Mouse (Mus musculus) ovary, postnatal 10 days (tissue): ENCODE data around the gene Camk2b.
"Not testable (repeated sequence)": the region's sequence is repeated elsewhere in the genome, so short reads cannot be mapped to it uniquely, and the experiment has no call there.

Source experiments
- DNase-seq: peaks from one replicate; pipeline ENCODE4 v3.0.0; 2022; ENCODE audit warnings: low spot score

Gene Camk2b

GRCm38 (mm10) chr11:6066176-6066575 lies at the start of gene Camk2b:
Camk2b (minus strand) TSS chr11:6066362.
- DNase-seq = no peak

DNA sequence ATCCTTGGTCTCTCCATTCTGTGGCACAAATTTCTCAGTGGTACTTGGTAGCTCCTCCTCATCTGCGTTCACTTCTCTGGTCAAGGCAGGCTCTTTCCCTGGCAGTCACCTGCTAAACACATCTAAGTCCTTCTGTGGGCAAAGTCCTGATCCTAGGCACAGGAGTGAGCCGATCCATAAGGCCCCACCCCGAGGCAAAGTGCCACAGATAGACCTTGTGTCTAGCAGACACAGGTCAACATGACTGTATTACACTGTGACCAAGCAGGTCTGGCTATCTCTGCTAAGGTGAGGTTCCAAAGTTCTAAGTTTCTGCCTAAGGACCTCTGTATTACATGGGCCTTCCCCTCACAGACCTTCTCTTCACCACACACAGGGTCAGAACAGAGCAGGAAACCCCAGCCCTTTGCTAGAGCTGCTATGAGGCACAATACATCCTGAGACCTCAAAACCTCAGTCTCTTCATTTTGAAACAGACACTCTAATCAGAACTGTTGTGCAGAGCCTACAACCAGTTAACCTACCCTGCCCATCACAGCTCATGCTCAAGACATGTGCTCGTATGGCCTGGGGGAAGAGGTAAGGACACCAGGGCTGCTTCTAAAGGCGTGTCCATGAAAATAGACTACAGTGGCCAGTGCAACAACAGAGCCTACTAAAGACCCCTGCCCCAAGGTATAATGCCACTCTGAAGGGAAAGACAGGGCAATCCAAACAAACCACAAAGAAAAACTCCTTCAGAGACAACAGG lies 45.7 kb upstream of the Camk2b start:
- no peak for DNase-seq

GRCm38 (mm10) chr11:6109990-6110389 lies 43.8 kb upstream of the Camk2b start:
- DNase-seq = no peak

- DNase-seq = no peak
Measured at GRCm38 (mm10) chr11:6108296-6108695, 42.1 kb upstream of the Camk2b start.

- no peak for DNase-seq
Measured at GRCm38 (mm10) chr11:6107722-6108121, 41.6 kb upstream of the Camk2b start.

DNA sequence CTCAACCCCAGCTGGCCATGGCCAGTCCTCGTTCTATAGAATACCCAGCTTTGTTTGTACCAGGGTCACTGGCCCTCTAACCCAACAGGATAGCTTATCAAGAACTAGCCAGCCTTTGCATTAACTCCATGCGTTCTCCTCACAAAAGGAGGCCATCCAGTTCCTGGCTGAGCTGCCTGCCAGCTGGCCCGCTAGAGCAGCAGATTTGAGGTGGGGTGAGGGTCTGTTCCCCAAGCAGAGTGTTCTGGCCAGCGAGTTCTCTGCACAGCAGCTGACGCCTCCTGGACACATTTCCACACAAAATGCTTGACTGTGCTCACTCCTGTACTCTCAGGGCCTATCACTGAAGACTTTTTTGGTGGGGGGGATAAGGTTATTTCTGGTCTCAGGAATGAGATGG lies 38.6 kb upstream of the Camk2b start:
- no peak for DNase-seq

DNA sequence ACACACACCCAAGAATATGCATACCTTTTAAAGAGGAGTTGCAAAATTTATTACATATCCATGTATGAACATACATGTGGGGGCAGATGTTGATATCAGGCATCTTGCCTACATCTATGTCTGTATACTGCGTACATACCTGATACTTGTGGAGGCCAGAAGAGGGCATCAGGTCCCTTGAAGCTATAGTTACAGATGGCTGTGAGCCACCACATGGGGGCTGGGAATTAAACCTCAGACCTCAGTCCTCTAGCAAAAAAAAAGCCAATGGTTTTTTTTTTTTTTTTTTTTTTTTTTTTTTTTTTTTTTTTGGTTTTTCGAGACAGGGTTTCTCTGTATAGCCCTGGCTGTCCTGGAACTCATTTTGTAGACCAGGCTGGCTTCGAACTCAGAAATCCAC lies 30.5 kb upstream of the Camk2b start:
- not testable (repeated sequence) for DNase-seq

GRCm38 (mm10) chr11:6086991-6087390 lies 20.8 kb upstream of the Camk2b start:
- no peak for DNase-seq

- DNase-seq = no peak
Measured at GRCm38 (mm10) chr11:6078737-6079136, 12.6 kb upstream of the Camk2b start.

- no peak for DNase-seq
Measured at GRCm38 (mm10) chr11:6075618-6076066, 9.5 kb upstream of the Camk2b start.

DNA sequence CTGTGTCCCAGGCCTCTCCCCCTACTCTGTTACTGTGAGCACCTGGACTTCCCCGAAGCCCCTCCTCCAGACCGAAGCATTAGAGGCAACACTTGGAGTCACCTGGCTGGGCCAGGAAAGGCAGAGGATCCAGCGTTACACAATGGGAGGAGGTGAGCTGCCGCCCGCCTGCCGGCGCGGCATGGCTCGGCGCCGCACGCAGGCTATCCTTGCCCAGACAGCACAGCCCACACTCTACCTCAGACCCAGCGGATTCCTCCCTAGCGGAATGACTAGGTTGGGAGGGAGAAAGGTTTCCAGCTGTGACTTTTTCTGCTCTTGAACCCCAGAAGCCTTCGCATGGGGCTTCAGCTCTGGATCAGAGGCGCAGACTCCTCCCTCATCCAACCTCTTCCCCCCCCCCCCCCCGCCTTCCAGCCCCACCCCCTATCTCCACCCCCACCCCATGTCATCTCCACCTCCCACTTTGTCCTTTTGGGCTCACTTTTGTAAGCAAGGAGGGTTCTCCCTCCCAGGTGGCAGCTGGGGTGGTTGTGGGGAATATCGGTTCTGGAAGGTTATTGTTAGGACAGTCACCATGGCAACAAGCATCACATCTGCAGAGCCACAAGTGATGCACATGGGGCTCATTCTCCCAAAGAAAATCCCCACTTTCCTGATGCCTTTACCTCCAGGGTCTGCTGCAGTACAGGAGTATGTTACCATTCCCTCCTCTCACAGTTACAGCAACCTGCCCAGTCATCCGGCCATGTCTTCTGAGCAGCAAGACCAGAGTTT lies 2.2 kb upstream of the Camk2b start:
- DNase-seq = no peak

DNA sequence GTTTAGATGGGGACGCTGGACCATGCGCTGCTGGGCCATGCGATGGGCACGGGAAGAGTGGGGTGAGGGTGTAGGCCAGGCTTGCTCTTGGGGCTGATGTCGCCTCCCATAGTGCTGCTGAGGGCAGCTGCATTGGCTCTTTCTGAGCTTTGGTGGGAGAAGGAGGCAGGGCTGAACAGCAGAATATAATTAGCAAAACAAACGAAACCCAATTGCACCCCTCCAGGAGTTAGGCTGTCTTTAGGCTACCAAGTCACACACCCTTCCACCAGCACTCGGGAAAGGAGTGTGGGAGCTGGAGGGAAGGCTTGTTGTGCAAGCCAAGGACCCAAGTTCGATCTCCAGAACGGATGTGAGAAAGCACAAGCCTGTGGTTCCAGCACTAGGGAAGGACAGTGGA lies 998 bp upstream of the Camk2b start:
- DNase-seq = no peak

DNA sequence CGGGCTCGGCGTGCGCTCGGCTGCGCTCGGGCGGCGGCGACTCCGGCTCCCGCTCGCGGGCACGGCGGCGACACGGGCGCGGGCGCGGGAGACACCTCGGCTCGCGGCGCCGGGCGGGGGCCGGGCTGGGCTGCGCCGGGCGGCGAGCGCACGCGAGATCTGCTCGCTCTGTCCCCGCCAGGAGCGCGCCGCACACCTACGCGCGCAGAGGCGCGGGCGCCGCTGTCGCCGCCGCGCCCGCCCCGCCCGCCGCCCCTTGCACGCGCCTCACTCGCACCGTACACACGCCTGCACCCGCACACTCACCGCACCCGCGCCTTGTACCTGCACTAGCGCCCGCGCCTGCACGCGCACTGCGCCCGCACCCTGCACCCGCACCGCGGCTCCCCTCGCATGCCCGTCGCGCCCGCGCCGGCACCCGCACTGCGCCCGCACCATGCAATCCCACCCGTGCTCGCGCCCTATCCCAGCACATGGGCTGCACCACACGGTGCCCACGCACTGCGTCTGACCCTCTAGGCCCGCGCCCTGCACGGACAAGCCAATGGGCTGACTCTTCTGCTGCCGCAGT lies 526 bp downstream of the Camk2b start:
- DNase-seq = no peak

GRCm38 (mm10) chr11:6065046-6065521 lies 1.1 kb downstream of the Camk2b start:
- DNase-seq = no peak

GRCm38 (mm10) chr11:6064215-6065045 lies 1.7 kb downstream of the Camk2b start:
- no peak for DNase-seq

DNA sequence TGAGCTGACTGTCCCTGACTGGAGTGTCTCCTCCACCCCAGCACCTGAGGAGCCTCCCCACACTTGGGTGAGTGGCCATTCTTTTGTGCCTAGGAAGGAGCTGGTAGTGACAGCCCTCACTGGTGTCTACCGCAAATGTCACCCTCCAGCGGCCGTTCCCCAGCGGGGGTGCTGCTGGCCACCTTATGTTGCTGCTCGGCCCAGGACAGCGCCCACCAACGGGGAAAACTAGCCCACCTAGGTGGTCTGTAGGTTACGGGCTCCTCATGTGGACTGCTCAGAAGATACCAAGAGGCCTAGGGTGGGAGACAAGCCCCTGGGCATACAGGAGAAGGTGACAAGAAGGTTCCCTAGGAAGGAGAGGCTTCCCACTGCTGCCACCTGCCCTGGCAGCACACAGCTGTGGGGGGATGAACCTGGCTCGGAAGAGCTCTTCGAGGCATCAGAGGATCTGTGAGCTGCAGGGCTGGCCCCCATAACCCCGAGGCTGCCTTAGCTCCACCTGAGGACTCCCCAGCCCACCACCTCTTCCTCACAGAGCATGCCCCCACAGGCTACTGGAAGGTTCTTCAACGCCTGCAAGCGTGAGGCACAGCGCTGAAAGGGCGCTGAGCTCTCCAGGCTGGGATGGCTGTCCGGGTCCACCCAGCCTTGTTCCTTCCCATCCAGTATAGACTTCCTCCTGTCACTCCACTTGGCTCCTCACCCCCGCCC lies 2.5 kb downstream of the Camk2b start:
- no peak for DNase-seq

GRCm38 (mm10) chr11:6063065-6063464 lies 3.1 kb downstream of the Camk2b start:
- DNase-seq = no peak

DNA sequence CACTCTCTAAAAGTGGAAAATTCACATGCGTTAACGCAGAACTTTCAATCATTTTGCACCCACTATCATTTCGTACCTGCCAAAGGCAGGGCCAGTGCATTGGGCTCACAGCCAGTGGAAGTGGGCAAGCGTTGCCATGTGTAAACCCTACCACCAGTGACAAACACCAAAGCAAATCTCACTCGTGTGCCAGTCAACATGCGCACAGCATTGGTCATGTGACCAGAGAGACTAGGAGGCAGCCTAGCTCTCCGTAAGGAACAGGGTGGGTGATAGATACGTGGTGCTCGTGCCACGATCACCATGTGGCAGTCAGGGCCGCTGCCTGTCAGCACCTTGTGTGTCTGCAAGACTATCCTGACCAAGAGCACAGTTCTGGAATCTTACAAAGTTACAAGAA lies 3.8 kb downstream of the Camk2b start:
- DNase-seq = no peak

DNA sequence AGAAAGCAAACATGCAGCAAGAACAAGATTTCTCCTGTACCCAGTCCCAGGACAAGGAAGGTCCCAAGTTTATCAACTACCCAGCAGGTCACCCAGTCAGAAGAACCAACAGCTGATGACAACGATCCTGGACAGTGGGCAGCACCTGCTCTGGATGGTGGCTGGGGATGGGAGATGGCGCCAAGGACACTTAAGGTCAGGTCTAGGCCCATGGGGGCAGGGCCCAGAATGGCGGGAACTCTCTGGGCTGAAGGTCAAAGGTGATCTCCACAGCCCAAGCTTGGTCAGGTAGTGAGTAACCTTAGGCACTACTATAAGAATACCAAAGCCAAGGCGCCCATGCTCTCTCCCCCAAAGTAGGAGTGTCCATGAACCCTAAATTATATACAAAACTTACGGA lies 4.3 kb downstream of the Camk2b start:
- no peak for DNase-seq

DNA sequence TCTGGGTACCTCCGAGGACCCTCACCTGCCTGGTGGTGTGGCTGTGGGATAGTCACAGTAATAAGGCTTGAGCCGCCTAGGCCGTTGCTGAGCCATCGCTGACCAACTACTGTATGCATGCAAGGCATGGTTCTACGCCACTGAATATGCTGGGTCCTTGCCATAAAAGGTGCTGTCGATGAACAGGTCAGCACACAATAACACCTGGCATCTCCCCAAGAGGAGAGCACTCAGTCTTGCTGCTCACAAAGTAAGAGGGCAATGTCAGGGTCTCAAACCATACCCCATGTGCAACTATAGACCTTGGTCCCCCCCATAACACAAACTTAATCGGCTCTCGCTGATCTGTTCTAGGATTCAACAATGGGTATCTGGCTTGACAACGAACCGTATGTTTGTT lies 7.0 kb downstream of the Camk2b start:
- no peak for DNase-seq

DNA sequence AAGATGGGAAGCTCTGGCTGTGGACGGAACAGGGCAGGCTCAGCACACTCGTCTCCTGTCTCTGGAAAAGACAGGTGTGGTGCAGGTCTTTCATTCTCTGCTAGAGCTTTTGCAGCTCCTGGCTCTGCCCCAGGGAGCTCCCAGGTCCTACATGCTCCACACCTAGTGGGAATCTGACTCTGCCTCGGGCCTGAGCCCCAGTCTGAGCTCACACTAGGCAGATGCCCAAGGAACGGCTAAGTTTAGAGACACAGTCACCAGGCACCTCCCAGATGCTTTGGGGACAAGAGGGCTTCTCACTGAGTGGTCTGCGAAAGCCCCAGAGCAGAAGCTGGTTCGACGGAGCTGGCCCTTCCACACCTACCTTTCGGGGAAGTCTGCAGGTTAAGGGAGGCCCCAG lies 12.8 kb downstream of the Camk2b start:
- no peak for DNase-seq
